Mouse (Mus musculus): ENCODE data around the gene Kti12. TPM values are rescaled to one million over a fixed set of nuclear protein-coding genes. Genes with fewer than 3 reads are reported as not detected.
A peak's percentile ranks its signal among the peaks of the same experiment; 100 is the strongest.

Kti12 gene
- 24.4 and 27.6 TPM in 2 replicates for polyA plus RNA-seq (2014; fragmentation: Nextera tagmentation; extraction: Ambion mirVana)

- Histone ChIP-seq H3K4me2 (ENCODE audit: low read length) (peak within 1 kb of the TSS; percentile 98), H3K4me3 (replicated peaks; ENCODE audit: low read depth, low read length) (peak within 1 kb of the TSS; percentile 84), H3K9me3 (ENCODE audit: control insufficient read depth, low read length) (no peaks in the 10 kb centered on the region), H3K27me3 (ENCODE audit: control insufficient read depth, insufficient read depth, low read length) (no peaks in the 10 kb centered on the region), H3K9ac (replicated peaks; ENCODE audit: low read length) (peak within 1 kb of the TSS; percentile 73), H3K36me3 (ENCODE audit: control insufficient read depth, insufficient read depth, low read length) (peaks cover 5% of the 10 kb centered on the region; the same call in 1 of the 2 replicates), H3K4me1 (ENCODE audit: control insufficient read depth, insufficient read depth, low read length) (peaks cover 24% of the 10 kb centered on the region), H3K27ac (replicated peaks; ENCODE audit: low read depth, low read length) (peak within 1 kb of the TSS; percentile 73)
- peak; percentile 89 for ATAC-seq (ENCODE audit: low FRiP score, low TSS enrichment)
- peak; percentile 94 for DNase-seq
- under 1% methylated on average over 77 of the region's 77 CpGs for WGBS
Measured at GRCm38 (mm10) chr4:108847715-108848504, at the start of gene Kti12. Gene Kti12, plus strand, starts transcription at chr4:108847785.

- H3K36me3 ChIP-seq (ENCODE audit: control insufficient read depth, insufficient read depth, low read length) = no peaks in the 10 kb centered on the region
- no peaks in the 10 kb centered on the region for H3K27me3 ChIP-seq (ENCODE audit: control insufficient read depth, insufficient read depth, low read length)
- DNase-seq = peak; percentile 84
- no peak overlapping the region for H3K4me3 ChIP-seq (replicated peaks; ENCODE audit: low read depth, low read length)
- no peak overlapping the region for H3K27ac ChIP-seq (replicated peaks; ENCODE audit: low read depth, low read length)
- 51% methylated on average over 2 of the region's 2 CpGs for WGBS
- no peak for ATAC-seq (ENCODE audit: low FRiP score, low TSS enrichment)
- H3K4me2 ChIP-seq (ENCODE audit: low read length) = no peak overlapping the region
- H3K9ac ChIP-seq (replicated peaks; ENCODE audit: low read length) = no peak overlapping the region
- no peaks in the 10 kb centered on the region for H3K9me3 ChIP-seq (ENCODE audit: control insufficient read depth, low read length)
- no peaks in the 10 kb centered on the region for H3K4me1 ChIP-seq (ENCODE audit: control insufficient read depth, insufficient read depth, low read length)
Measured at GRCm38 (mm10) chr4:108798083-108798830, 49.3 kb upstream of the Kti12 start.

GRCm38 (mm10) chr4:108803535-108803934 lies 44.0 kb upstream of the Kti12 start:
- WGBS = 84% methylated on average over 2 of the region's 2 CpGs
- no peaks in the 10 kb centered on the region for H3K9me3 ChIP-seq (ENCODE audit: control insufficient read depth, low read length)
- H3K36me3 ChIP-seq (ENCODE audit: control insufficient read depth, insufficient read depth, low read length) = no peaks in the 10 kb centered on the region

GRCm38 (mm10) chr4:108811142-108811541 lies 36.4 kb upstream of the Kti12 start:
- Histone ChIP-seq H3K4me2 (ENCODE audit: low read length) (no peak overlapping the region), H3K36me3 (ENCODE audit: control insufficient read depth, insufficient read depth, low read length) (peaks cover 14% of the 10 kb centered on the region), H3K27me3 (ENCODE audit: control insufficient read depth, insufficient read depth, low read length) (no peaks in the 10 kb centered on the region), H3K4me1 (ENCODE audit: control insufficient read depth, insufficient read depth, low read length) (no peaks in the 10 kb centered on the region), H3K9ac (replicated peaks; ENCODE audit: low read length) (no peak overlapping the region), H3K27ac (replicated peaks; ENCODE audit: low read depth, low read length) (no peak overlapping the region), H3K9me3 (ENCODE audit: control insufficient read depth, low read length) (no peaks in the 10 kb centered on the region), H3K4me3 (replicated peaks; ENCODE audit: low read depth, low read length) (no peak overlapping the region)
- WGBS = 71% methylated on average over 4 of the region's 4 CpGs
- DNase-seq (peak; percentile 4), ATAC-seq (ENCODE audit: low FRiP score, low TSS enrichment) (no peak)

More at GRCm38 (mm10) chr4:108803535-108803934, 44.0 kb upstream of the Kti12 start:
- no peaks in the 10 kb centered on the region for H3K27me3 ChIP-seq (ENCODE audit: control insufficient read depth, insufficient read depth, low read length)
- H3K9ac ChIP-seq (replicated peaks; ENCODE audit: low read length) = no peak overlapping the region
- no peak overlapping the region for H3K4me3 ChIP-seq (replicated peaks; ENCODE audit: low read depth, low read length)
- H3K27ac ChIP-seq (replicated peaks; ENCODE audit: low read depth, low read length) = no peak overlapping the region
- ATAC-seq (ENCODE audit: low FRiP score, low TSS enrichment) (no peak), DNase-seq (no peak)
- no peaks in the 10 kb centered on the region for H3K4me1 ChIP-seq (ENCODE audit: control insufficient read depth, insufficient read depth, low read length)
- no peak overlapping the region for H3K4me2 ChIP-seq (ENCODE audit: low read length)

GRCm38 (mm10) chr4:108811550-108811949 lies 36.0 kb upstream of the Kti12 start:
- DNase-seq (no peak), ATAC-seq (ENCODE audit: low FRiP score, low TSS enrichment) (no peak)
- Histone ChIP-seq H3K4me2 (ENCODE audit: low read length) (no peak overlapping the region), H3K9me3 (ENCODE audit: control insufficient read depth, low read length) (no peaks in the 10 kb centered on the region), H3K36me3 (ENCODE audit: control insufficient read depth, insufficient read depth, low read length) (peaks cover 14% of the 10 kb centered on the region), H3K27me3 (ENCODE audit: control insufficient read depth, insufficient read depth, low read length) (no peaks in the 10 kb centered on the region), H3K4me1 (ENCODE audit: control insufficient read depth, insufficient read depth, low read length) (no peaks in the 10 kb centered on the region), H3K9ac (replicated peaks; ENCODE audit: low read length) (no peak overlapping the region), H3K4me3 (replicated peaks; ENCODE audit: low read depth, low read length) (no peak overlapping the region), H3K27ac (replicated peaks; ENCODE audit: low read depth, low read length) (no peak overlapping the region)
- 48% methylated on average over 6 of the region's 6 CpGs for WGBS

- no peaks in the 10 kb centered on the region for H3K9me3 ChIP-seq (ENCODE audit: control insufficient read depth, low read length)
- H3K27me3 ChIP-seq (ENCODE audit: control insufficient read depth, insufficient read depth, low read length) = no peaks in the 10 kb centered on the region
- no peak overlapping the region for H3K4me3 ChIP-seq (replicated peaks; ENCODE audit: low read depth, low read length)
- DNase-seq (no peak), ATAC-seq (ENCODE audit: low FRiP score, low TSS enrichment) (no peak)
- no peak overlapping the region for H3K9ac ChIP-seq (replicated peaks; ENCODE audit: low read length)
- H3K27ac ChIP-seq (replicated peaks; ENCODE audit: low read depth, low read length) = no peak overlapping the region
- 94% methylated on average over 3 of the region's 3 CpGs for WGBS
- H3K36me3 ChIP-seq (ENCODE audit: control insufficient read depth, insufficient read depth, low read length) = peaks cover 81% of the 10 kb centered on the region
- peaks cover under 1% of the 10 kb centered on the region; the same call in 1 of the 2 replicates for H3K4me1 ChIP-seq (ENCODE audit: control insufficient read depth, insufficient read depth, low read length)
- H3K4me2 ChIP-seq (ENCODE audit: low read length) = no peak overlapping the region
Measured at GRCm38 (mm10) chr4:108825677-108826076, 21.9 kb upstream of the Kti12 start.

- no peak for DNase-seq
- no peak overlapping the region for H3K4me2 ChIP-seq (ENCODE audit: low read length)
- no peak overlapping the region for H3K4me3 ChIP-seq (replicated peaks; ENCODE audit: low read depth, low read length)
- ATAC-seq (ENCODE audit: low FRiP score, low TSS enrichment) = no peak
- H3K27ac ChIP-seq (replicated peaks; ENCODE audit: low read depth, low read length) = no peak overlapping the region
- H3K4me1 ChIP-seq (ENCODE audit: control insufficient read depth, insufficient read depth, low read length) = peaks cover 5% of the 10 kb centered on the region
- no peaks in the 10 kb centered on the region for H3K9me3 ChIP-seq (ENCODE audit: control insufficient read depth, low read length)
- H3K36me3 ChIP-seq (ENCODE audit: control insufficient read depth, insufficient read depth, low read length) = peaks cover 77% of the 10 kb centered on the region
- no peaks in the 10 kb centered on the region for H3K27me3 ChIP-seq (ENCODE audit: control insufficient read depth, insufficient read depth, low read length)
- WGBS = 96% methylated on average over 1 of the region's 1 CpGs
- H3K9ac ChIP-seq (replicated peaks; ENCODE audit: low read length) = no peak overlapping the region
Measured at GRCm38 (mm10) chr4:108826096-108826495, 21.5 kb upstream of the Kti12 start.

- 94% methylated on average over 2 of the region's 2 CpGs for WGBS
- no peak overlapping the region for H3K27ac ChIP-seq (replicated peaks; ENCODE audit: low read depth, low read length)
- no peaks in the 10 kb centered on the region for H3K27me3 ChIP-seq (ENCODE audit: control insufficient read depth, insufficient read depth, low read length)
- no peak overlapping the region for H3K4me3 ChIP-seq (replicated peaks; ENCODE audit: low read depth, low read length)
- H3K4me2 ChIP-seq (ENCODE audit: low read length) = no peak overlapping the region
- no peak overlapping the region for H3K9ac ChIP-seq (replicated peaks; ENCODE audit: low read length)
- ATAC-seq (ENCODE audit: low FRiP score, low TSS enrichment) = no peak
- H3K4me1 ChIP-seq (ENCODE audit: control insufficient read depth, insufficient read depth, low read length) = peaks cover 10% of the 10 kb centered on the region
- H3K36me3 ChIP-seq (ENCODE audit: control insufficient read depth, insufficient read depth, low read length) = peaks cover 72% of the 10 kb centered on the region
- DNase-seq = no peak
- H3K9me3 ChIP-seq (ENCODE audit: control insufficient read depth, low read length) = no peaks in the 10 kb centered on the region
Measured at GRCm38 (mm10) chr4:108826643-108827042, 20.9 kb upstream of the Kti12 start.
